Mouse (Mus musculus) midbrain, postnatal 0 days (tissue): Measurements from ENCODE around the gene Ntng1. TPM values are rescaled to one million over a fixed set of nuclear protein-coding genes. Genes with fewer than 3 reads are reported as not detected.

Experiments
- ATAC-seq: fragments of 200-750 bp; cut with Nextera tagmentation; 2 replicates; pipeline ENCODE4 v1.8.0; 2017; ENCODE audit warnings: moderate number of reproducible peaks, mild to moderate bottlenecking, moderate TSS enrichment, moderate library complexity; ENCODE audit not compliant: low FRiP score
- DNase-seq: peaks from one replicate; pipeline ENCODE4 v3.0.0-alpha.2; 2015; ENCODE audit warnings: low spot score
- H3K27ac ChIP-seq: fragments of 300-500 bp; sonication (generic); 2 replicates; pipeline ENCODE4 v1.5.1; 2014; ENCODE audit warnings: low read depth, mild to moderate bottlenecking, low read length, mixed read lengths
- H3K27me3 ChIP-seq: fragments of 300-500 bp; sonication (generic); 2 replicates; pipeline ENCODE4 v1.6.1; 2014; ENCODE audit warnings: low read length, control low read depth, mixed read lengths; ENCODE audit not compliant: insufficient read depth
- H3K36me3 ChIP-seq: fragments of 300-500 bp; sonication (generic); 2 replicates; pipeline ENCODE4 v1.6.1; 2014; ENCODE audit warnings: low read length, control low read depth, mixed read lengths; ENCODE audit not compliant: insufficient read depth
- H3K4me1 ChIP-seq: fragments of 300-500 bp; sonication (generic); 2 replicates; pipeline ENCODE4 v1.6.1; 2014; ENCODE audit warnings: mild to moderate bottlenecking, control low read depth, antibody characterized with exemption, low read length, mixed read lengths; ENCODE audit not compliant: insufficient read depth
- H3K4me2 ChIP-seq: fragments of 300-500 bp; sonication (generic); 2 replicates; pipeline ENCODE4 v1.6.1; 2014; ENCODE audit warnings: low read depth, mild to moderate bottlenecking, low read length, mixed read lengths; ENCODE audit not compliant: poor library complexity, severe bottlenecking
- H3K4me3 ChIP-seq: fragments of 300-500 bp; sonication (generic); 2 replicates; pipeline ENCODE4 v1.5.1; 2014; ENCODE audit warnings: low read depth, mild to moderate bottlenecking, low read length, moderate library complexity
- H3K9ac ChIP-seq: fragments of 300-500 bp; sonication (generic); replicated peaks from 2 replicates; pipeline ENCODE4 v1.6.1; 2014; ENCODE audit warnings: mild to moderate bottlenecking, low read length, moderate library complexity, mixed read lengths; ENCODE audit not compliant: poor library complexity, severe bottlenecking
- H3K9me3 ChIP-seq: fragments of 300-500 bp; sonication (generic); 2 replicates; pipeline ENCODE4 v1.6.1; 2016; ENCODE audit warnings: low read length, control low read depth
- CTCF ChIP-seq: IDR thresholded peaks from 2 replicates; pipeline ENCODE4 v1.5.1; 2016; ENCODE audit warnings: antibody characterized with exemption, mild to moderate bottlenecking
- WGBS: fragments of 180-500 bp; shearing (Covaris S2); extraction: QIAGEN DNeasy Blood & Tissue Kit; methylation state at CpG from one replicate; pipeline ENCODE4 v1.1.7; 2014; 5-methylcytosine and 5-hydroxymethylcytosine counted together
- polyA plus RNA-seq: library from polyadenylated mRNA; unstranded; fragments of >200 nt; fragmentation: Nextera tagmentation; extraction: Ambion mirVana; gene quantifications from 2 replicates; pipeline ENCODE4 v1.2.1, GENCODE M21; 2015
- total RNA-seq: library from RNA; depleted of rRNA; stranded (reverse); fragments of >200 nt; gene quantifications from 2 replicates; pipeline ENCODE4 v1.2.3, GENCODE M21; 2014; rRNA removed

The Ntng1 gene
- total and polyA plus RNA-seq, 2 experiments from 2014 or later: 54.2 to 56.9 TPM

DNA sequence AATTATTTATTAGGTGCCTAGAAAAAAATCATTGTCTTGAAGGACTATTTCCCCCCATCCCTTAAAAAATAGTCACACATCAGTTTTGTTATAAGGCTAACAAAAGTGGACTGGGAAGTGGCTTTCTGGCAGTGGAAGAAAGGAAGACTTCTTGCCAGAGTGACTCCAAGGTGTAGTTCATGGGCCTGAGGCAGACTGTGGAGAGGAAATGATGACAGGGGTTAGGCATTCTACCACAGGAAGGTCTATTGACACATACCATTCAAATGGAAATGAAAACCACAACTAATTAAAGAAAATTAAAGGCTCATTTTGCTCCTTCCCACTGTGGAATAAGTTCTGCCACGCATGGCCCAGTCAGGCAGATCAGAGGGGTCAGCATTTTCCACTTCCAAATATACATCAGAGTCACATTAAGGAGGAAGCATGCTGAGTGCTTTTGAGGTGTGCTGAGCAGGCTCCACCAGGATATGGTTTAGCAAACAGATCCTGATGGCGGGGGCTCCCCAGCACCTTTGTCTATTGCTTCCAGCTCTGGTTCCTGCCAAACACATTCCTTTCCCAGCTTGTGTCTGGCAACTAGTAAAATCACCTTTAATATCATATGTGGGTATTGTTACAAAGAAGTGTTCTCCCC is 403.2 kb downstream of the Ntng1 start:
- H3K27me3 ChIP-seq: no peaks in the 10 kb centered on the region
- H3K9me3 ChIP-seq: no peaks in the 10 kb centered on the region
- no peak overlapping the region for H3K4me2 ChIP-seq
- ATAC-seq (no peak), DNase-seq (no peak)
- no peak overlapping the region for H3K4me3 ChIP-seq
- H3K4me1 ChIP-seq: no peaks in the 10 kb centered on the region
- TF ChIP-seq CTCF: no peak
- H3K36me3 ChIP-seq: no peaks in the 10 kb centered on the region
- H3K27ac ChIP-seq: no peak overlapping the region
- whole genome bisulfite sequencing: 36% methylated on average over 2 of the region's 2 CpGs
- H3K9ac ChIP-seq: no peak overlapping the region

DNA sequence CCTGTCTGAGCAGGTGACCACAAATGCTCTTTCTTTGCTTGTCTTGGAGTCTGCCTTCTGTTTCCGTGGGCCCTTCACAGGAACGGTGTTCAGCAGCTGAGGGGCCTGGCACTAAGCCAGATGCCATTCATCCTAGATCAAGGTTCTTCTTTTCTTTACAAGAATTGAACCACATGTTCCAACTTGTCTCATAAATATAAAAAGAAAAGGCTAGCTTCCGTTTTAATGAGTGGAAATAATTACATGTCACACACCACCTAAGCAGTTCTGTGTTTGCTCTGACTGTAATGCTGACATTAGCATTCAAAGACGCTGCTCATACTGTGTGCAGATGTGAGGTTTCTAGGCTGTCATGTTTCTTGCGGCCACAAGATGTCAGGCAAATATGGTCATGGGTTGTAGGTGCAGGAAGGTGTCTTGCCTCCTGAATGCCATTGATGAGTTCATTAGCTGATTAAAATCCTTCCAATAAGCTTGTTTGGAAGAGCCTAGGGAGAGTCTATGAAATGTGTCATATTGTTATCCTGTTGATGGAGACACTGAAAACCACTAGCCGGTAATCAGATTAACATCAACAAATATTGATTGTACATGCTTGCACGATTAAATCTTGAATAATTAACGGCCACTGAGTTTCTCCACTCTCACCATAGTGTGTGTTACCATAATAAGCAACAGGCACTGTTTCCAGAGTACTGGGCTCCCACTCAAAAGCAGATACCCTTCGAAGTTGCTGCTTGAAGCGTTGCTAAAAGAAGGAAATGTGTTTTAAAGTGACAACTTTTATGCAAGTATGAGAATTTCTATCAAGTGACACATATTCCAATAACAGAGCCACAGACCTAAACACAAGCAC is 411.3 kb downstream of the Ntng1 start:
- Histone ChIP-seq H3K9me3 (no peaks in the 10 kb centered on the region), H3K4me1 (no peaks in the 10 kb centered on the region), H3K4me3 (no peak overlapping the region), H3K9ac (no peak overlapping the region), H3K36me3 (no peaks in the 10 kb centered on the region), H3K4me2 (no peak overlapping the region), H3K27me3 (no peaks in the 10 kb centered on the region), H3K27ac (no peak overlapping the region)
- ATAC-seq (peak; percentile 88), DNase-seq (peak; percentile 80)
- TF ChIP-seq CTCF: peak; percentile 96
- WGBS: 38% methylated on average over 10 of the region's 10 CpGs

- DNase-seq: peak; percentile 72
Observed at GRCm38 (mm10) chr3:109731592-109732230, 412.1 kb downstream of the Ntng1 start.

More at GRCm38 (mm10) chr3:109731592-109732230, 412.1 kb downstream of the Ntng1 start:
- TF ChIP-seq CTCF: no peak
- Histone ChIP-seq H3K27ac (no peak overlapping the region), H3K36me3 (no peaks in the 10 kb centered on the region), H3K9me3 (no peaks in the 10 kb centered on the region), H3K4me1 (no peaks in the 10 kb centered on the region), H3K4me2 (no peak overlapping the region), H3K27me3 (no peaks in the 10 kb centered on the region), H3K9ac (no peak overlapping the region), H3K4me3 (no peak overlapping the region)
- no peak for ATAC-seq
- WGBS: 33% methylated on average over 5 of the region's 5 CpGs

Other genes with a start within 250 kb of the Ntng1 start
- 32.2 and 43.1 TPM in 2 replicates for gene Prmt6, start 107.0 kb upstream of the Ntng1 start, total RNA-seq
- gene Prmt6, start 107.0 kb upstream of the Ntng1 start, polyA plus RNA-seq: 21.7 and 23.3 TPM in 2 replicates